Mouse (Mus musculus) CD4-positive, CD25-positive, alpha-beta regulatory T cell, adult 9 weeks (primary cell): ENCODE measurements around the gene Olfr963. TPM values are rescaled to one million over a fixed set of nuclear protein-coding genes. Genes with fewer than 3 reads are reported as not detected.

ENCODE experiments used
- polyA plus RNA-seq: library from polyadenylated mRNA; unstranded; fragments of 100-300 nt; shearing (Covaris generic); gene quantifications from one replicate; pipeline ENCODE4 v1.2.1, GENCODE M21; 2017

The Olfr963 gene
- polyA plus RNA-seq, result not detected

DNA sequence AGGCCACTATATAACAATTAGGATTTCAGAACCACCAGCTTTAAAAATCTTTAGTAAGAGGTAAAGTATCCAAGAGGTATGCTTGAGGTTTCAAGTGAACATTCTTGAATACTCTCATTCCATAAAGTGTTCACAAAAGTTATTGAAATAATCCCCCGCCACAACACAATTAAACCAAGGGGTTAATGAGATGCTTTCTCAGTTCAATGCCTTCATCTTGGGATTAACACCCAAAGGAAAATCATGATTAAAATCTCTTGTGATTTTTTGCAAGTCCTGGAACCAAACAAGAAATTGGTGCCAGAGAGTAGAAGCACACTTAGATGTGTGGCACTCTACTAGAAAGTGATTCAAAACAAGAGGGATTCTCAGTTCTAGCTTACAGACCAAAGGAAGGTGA lies at the start of gene Olfr963:
Olfr963 (plus strand) TSS at position 301 of the 400 bp plus-strand sequence.

DNA sequence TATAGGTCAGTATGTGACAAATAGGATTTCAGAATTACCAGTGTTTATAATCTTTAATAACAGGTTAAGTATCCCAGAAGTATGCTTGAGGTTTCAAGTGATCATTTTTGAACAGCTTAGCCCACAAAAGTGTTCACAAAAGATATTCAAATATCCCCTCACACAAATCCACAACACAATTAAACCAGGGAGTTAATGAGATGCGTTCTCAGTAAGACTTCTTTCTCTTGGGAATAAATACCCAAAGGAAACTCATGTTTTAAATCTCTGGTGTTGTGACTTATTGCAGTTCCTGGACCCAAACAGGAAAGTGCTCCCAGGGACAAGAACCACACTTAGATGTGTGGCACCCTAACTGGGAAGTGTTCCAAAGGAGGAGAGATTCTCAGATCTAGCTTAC lies 45.9 kb upstream of the Olfr963 start, which contains the start of gene Olfr960:
Olfr960 (plus strand) TSS at position 301 of the 400 bp plus-strand sequence.

DNA sequence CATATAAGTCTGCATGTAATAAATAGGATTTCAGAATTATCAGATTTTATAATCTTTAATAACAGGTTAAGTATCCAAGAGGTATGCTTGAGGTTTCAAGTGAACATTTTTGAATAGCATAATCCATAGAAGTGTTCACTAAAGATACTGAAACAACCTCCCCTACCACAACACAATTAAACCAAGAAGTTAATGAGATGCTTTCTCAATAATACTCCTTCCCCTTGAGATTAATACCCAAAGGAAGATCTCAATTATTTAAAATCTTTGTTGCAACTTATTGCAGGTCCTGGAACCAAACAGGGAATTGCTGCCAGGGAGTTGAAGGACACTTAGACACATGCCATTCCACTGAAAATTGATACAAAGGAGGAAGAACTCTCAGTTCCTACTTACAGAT lies 22.2 kb upstream of the Olfr963 start, which contains the start of gene Olfr961:
Olfr961 (plus strand) TSS at position 301 of the 400 bp plus-strand sequence.

DNA sequence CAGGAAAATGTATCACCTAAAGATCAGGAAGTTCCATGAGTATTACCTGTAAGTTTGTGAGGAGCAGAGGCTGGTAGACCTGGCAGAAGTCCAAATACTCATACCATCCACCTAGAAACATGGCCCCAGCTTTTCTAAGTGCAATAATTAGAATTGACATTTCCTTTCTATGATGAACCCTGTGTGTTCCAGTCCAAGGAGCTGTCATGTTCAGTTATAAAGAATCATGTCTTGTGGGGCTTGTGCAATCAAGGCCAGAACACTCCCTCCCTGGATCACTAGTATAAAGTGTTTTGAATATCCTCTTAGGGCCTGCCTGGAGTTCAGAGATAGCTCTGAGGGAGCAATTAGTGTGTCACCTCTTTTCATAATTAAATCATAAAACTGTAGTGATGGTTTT lies 40.0 kb downstream of the Olfr963 start, which contains the start of gene Olfr149:
Olfr149 (minus strand) TSS at position 101 of the 400 bp plus-strand sequence.

DNA sequence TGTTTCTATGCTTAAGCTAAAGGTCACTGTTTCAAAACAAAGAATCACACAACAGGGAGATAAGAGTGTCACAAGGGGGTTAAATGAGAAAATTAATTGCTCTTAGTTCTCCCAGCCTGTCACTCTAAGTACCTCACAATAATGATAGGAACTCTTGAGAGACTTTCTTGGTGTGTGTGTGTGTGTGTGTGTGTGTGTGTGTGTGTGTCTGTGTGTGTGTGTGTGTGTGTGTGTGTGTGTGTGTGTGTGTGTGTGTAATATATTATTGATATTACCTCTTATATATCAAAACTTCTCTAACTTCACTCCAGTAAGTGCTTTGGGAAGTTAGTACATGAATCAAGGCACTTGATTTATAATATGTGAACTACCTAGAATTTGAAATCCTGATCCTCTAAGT lies 44.0 kb downstream of the Olfr963 start, which contains the start of gene Olfr965:
Olfr965 (plus strand) TSS at position 301 of the 400 bp plus-strand sequence.

Other genes starting within 250 kb of the Olfr963 start
- not detected for gene Olfr952, start 240.1 kb upstream of the Olfr963 start, polyA plus RNA-seq
- not detected for gene Olfr954, start 210.5 kb upstream of the Olfr963 start, polyA plus RNA-seq
- gene Olfr955, start 195.3 kb upstream of the Olfr963 start, polyA plus RNA-seq, result not detected
- not detected for gene Olfr44, start 173.2 kb upstream of the Olfr963 start, polyA plus RNA-seq
- gene Olfr957, start 151.4 kb upstream of the Olfr963 start, polyA plus RNA-seq, result not detected
- not detected for gene Olfr958, start 113.2 kb upstream of the Olfr963 start, polyA plus RNA-seq
- gene Olfr959, start 91.6 kb upstream of the Olfr963 start, polyA plus RNA-seq, result not detected
- not detected for gene AW551984, start 62.8 kb upstream of the Olfr963 start, polyA plus RNA-seq
- not detected for gene Olfr148, start 56.5 kb upstream of the Olfr963 start, polyA plus RNA-seq
- gene Olfr960, start 45.8 kb upstream of the Olfr963 start, polyA plus RNA-seq, result not detected
- gene Olfr961, start 22.1 kb upstream of the Olfr963 start, polyA plus RNA-seq, result 0.30 TPM
- gene Olfr149, start 39.9 kb downstream of the Olfr963 start, polyA plus RNA-seq, result not detected
- gene Olfr965, start 44.1 kb downstream of the Olfr963 start, polyA plus RNA-seq, result not detected
- not detected for gene Olfr150, start 63.8 kb downstream of the Olfr963 start, polyA plus RNA-seq
- gene Olfr967, start 79.0 kb downstream of the Olfr963 start, polyA plus RNA-seq, result not detected
- gene Olfr968, start 116.0 kb downstream of the Olfr963 start, polyA plus RNA-seq, result not detected
- gene Olfr969, start 123.7 kb downstream of the Olfr963 start, polyA plus RNA-seq, result not detected
- gene Olfr970, start 141.7 kb downstream of the Olfr963 start, polyA plus RNA-seq, result not detected
- not detected for gene Olfr971, start 169.7 kb downstream of the Olfr963 start, polyA plus RNA-seq
- not detected for gene Olfr972, start 199.2 kb downstream of the Olfr963 start, polyA plus RNA-seq
- not detected for gene Olfr229, start 240.1 kb downstream of the Olfr963 start, polyA plus RNA-seq